Mouse (Mus musculus) heart, adult 2 months (tissue): ENCODE data around the gene 1600014C23Rik.

ENCODE experiments used
- CTCF ChIP-seq: fragments of 200-600 bp; IDR thresholded peaks from 2 replicates; pipeline ENCODE4 v1.8.1; 2022; ENCODE audit warnings: antibody characterized with exemption, mild to moderate bottlenecking, moderate library complexity
- POLR2A ChIP-seq: fragments of 200-500 bp; IDR thresholded peaks from 2 replicates; pipeline ENCODE4 v1.6.1; 2011; ENCODE audit warnings: mild to moderate bottlenecking, low read depth, low read length, control low read depth; ENCODE audit not compliant: insufficient read depth

- no peak for TF ChIP-seq POLR2A
- no peak for TF ChIP-seq CTCF
Observed at GRCm38 (mm10) chr17:45742371-45743147, 8.9 kb upstream of the 1600014C23Rik start.
